In the genomic region with DNA sequence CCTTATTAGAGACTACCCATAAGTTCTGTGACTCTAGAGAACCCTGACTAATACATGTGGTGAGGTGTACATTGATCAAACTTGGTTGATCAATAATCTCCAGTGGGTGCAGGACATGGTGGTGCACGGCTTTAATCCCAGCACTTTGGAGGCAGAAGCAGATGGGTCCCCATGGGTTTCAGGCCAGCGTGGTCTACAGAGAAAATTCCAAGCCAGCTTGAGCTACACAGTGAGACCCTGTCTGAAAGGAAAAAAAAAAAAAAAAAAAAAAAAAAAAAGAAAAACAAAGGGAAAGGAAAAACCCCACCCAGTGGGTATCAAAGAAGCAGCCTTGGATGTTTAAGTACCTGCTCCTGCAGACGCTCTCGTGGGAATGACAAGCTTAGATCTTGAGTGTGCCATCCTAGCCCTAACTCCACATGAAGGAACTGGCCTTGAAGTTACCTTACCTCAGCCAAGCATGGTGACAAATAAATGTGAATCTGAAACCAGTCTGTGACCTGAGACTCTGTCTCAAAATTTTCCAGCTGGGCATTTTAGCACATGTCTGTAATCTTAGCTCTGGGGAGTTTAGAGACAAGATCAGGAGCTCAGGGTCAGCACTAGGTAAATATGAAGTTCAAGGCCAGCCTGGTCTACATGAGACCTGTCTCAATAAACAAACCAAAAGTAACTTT, we compare ENCODE assay signal across 35 mouse cellular contexts. TPM values are rescaled to one million over a fixed set of nuclear protein-coding genes. Genes with fewer than 3 reads are reported as not detected.
"Had no signal": no experiment of that assay in that cellular context is flagged by ENCODE, and none has a peak within 500 bp of the region (broad histone marks: within the 10 kb centered on the region; RNA-seq: fewer than 3 reads in every experiment).

No protein-coding gene starts in this region.

- H3K9me3 ChIP-seq: heart, embryonic 13.5 days; heart, embryonic 15.5 days; hindbrain, embryonic 10.5 days; hindbrain, embryonic 12.5 days; intestine, embryonic 15.5 days; limb, embryonic 10.5 days; limb, embryonic 12.5 days; liver, embryonic 12.5 days had no signal

- H3K4me3 ChIP-seq: heart, adult 2 months; heart, embryonic 13.5 days; heart, embryonic 15.5 days; hindbrain, embryonic 10.5 days; hindbrain, embryonic 12.5 days; intestine, embryonic 15.5 days; layer of hippocampus, adult 2 months; left cerebral cortex, adult 2 months; limb, embryonic 10.5 days; limb, embryonic 12.5 days; liver, embryonic 12.5 days had no signal

- H3K36me3 ChIP-seq: heart, embryonic 13.5 days; heart, embryonic 15.5 days; hindbrain, embryonic 10.5 days; hindbrain, embryonic 12.5 days; intestine, embryonic 15.5 days; limb, embryonic 10.5 days; limb, embryonic 12.5 days; liver, embryonic 12.5 days had no signal

- DNase-seq: gastrocnemius, postnatal 14 days; heart, adult 2 months; heart, postnatal 4 days; kidney, adult 18-20 months; kidney, adult 8-10 months; kidney, postnatal 10 days; kidney, postnatal 25 days; kidney, postnatal 4 days; liver had no signal

- ATAC-seq: hindbrain, embryonic 16.5 days; inflammation-experienced regulatory T-cells, adult 6 months; intestine, embryonic 15.5 days; intestine, postnatal 0 days; liver, embryonic 12.5 days had no signal

- H3K4me2 ChIP-seq: heart, embryonic 11.5 days; heart, embryonic 13.5 days; heart, embryonic 15.5 days; hindbrain, embryonic 12.5 days; hindbrain, embryonic 14.5 days; intestine, embryonic 15.5 days; limb, embryonic 12.5 days; liver, embryonic 12.5 days had no signal

- H3K4me1 ChIP-seq: heart, embryonic 13.5 days; heart, embryonic 15.5 days; hindbrain, embryonic 12.5 days; intestine, embryonic 15.5 days; limb, embryonic 10.5 days; limb, embryonic 12.5 days had no signal

- H3K9ac ChIP-seq: heart, embryonic 13.5 days; heart, embryonic 15.5 days; hindbrain, embryonic 12.5 days; hindbrain, embryonic 14.5 days; intestine, embryonic 15.5 days; limb, embryonic 12.5 days; liver, embryonic 12.5 days; liver, embryonic 14.5 days had no signal

- H3K27ac ChIP-seq: heart, adult 2 months; heart, embryonic 13.5 days; heart, embryonic 15.5 days; hindbrain, embryonic 10.5 days; hindbrain, embryonic 12.5 days; hindbrain, embryonic 14.5 days; intestine, embryonic 15.5 days; layer of hippocampus, adult 2 months; left cerebral cortex, adult 2 months; limb, embryonic 10.5 days; limb, embryonic 12.5 days; liver, embryonic 12.5 days; liver, embryonic 14.5 days had no signal

- H3K27me3 ChIP-seq: heart, embryonic 13.5 days; heart, embryonic 15.5 days; hindbrain, embryonic 12.5 days; intestine, embryonic 15.5 days; limb, embryonic 12.5 days had no signal

RNA-seq across cellular contexts. Expression of a gene that starts 56.5 kb away (rescaled TPM):
- total RNA-seq: gastrocnemius, adult 8-10 months; gastrocnemius, postnatal 14 days; gastrocnemius, postnatal 4 days; granulocyte monocyte progenitor cell, adult 5-6 weeks; heart, adult 2 months; heart, postnatal 25 days; heart, postnatal 4 days; layer of hippocampus, adult 2 months; layer of hippocampus, postnatal 10 days; layer of hippocampus, postnatal 25 days; left cerebral cortex, adult 2 months; left cerebral cortex, postnatal 14 days; left cerebral cortex, postnatal 36 days had no signal
- polyA plus RNA-seq: frontal cortex, adult 2 months; heart, adult 2 months; heart, embryonic 13.5 days; heart, postnatal 0 days; hindbrain, embryonic 14.5 days; hindbrain, embryonic 16.5 days; limb, embryonic 12.5 days had no signal
